Mouse (Mus musculus) midbrain, embryonic 15.5 days (tissue): Measurements from ENCODE around the gene Prom2. TPM values are rescaled to one million over a fixed set of nuclear protein-coding genes. Genes with fewer than 3 reads are reported as not detected.

Source experiments
- polyA plus RNA-seq: library from polyadenylated mRNA; unstranded; fragments of >200 nt; fragmentation: Nextera tagmentation; extraction: Ambion mirVana; gene quantifications from 2 replicates; pipeline ENCODE4 v1.2.1, GENCODE M21; 2015

The Prom2 gene
- polyA plus RNA-seq, 1 experiment from 2014 or later, result 0.14 TPM

Other genes with a start within 250 kb of the Prom2 start
- gene Dusp2, start 205.3 kb downstream of the Prom2 start, polyA plus RNA-seq, result 11.0 TPM in 2 replicates
- not detected in 2 replicates for gene Astl, start 202.8 kb downstream of the Prom2 start, polyA plus RNA-seq
- 0.19 and 0.34 TPM in 2 replicates for gene Adra2b, start 178.3 kb downstream of the Prom2 start, polyA plus RNA-seq
- 0.21 and 0.24 TPM in 2 replicates for gene Gpat2, start 116.3 kb downstream of the Prom2 start, polyA plus RNA-seq
- 31.8 and 35.8 TPM in 2 replicates for gene Fahd2a, start 96.9 kb downstream of the Prom2 start, polyA plus RNA-seq
- 8.9 and 10.0 TPM in 2 replicates for gene Kcnip3, start 19.4 kb downstream of the Prom2 start, polyA plus RNA-seq
- gene Zfp661, start 45.6 kb upstream of the Prom2 start, polyA plus RNA-seq, result 8.0 and 8.4 TPM in 2 replicates
- 145 and 151 TPM in 2 replicates for gene Mrps5, start 45.8 kb upstream of the Prom2 start, polyA plus RNA-seq
- gene Mal, start 115.2 kb upstream of the Prom2 start, polyA plus RNA-seq, result 1.5 and 2.7 TPM in 2 replicates
- 0.98 and 1.1 TPM in 2 replicates for gene Mall, start 188.5 kb upstream of the Prom2 start, polyA plus RNA-seq
- gene Nphp1, start 247.4 kb upstream of the Prom2 start, polyA plus RNA-seq, result 16.9 and 17.7 TPM in 2 replicates